Mouse (Mus musculus) ZHBTc4 (cell line): ENCODE data around the gene Rps15.

ENCODE experiments used
- DNase-seq: peaks from one replicate; pipeline ENCODE4 v3.0.0-alpha.2; 2011; ENCODE audit warnings: low read depth, low spot score

Gene Rps15

GRCm38 (mm10) chr10:80315315-80315714, 23.1 kb downstream of the Rps15 start:
- no peak for DNase-seq

- DNase-seq, result no peak
Measured at GRCm38 (mm10) chr10:80316359-80316781, 24.1 kb downstream of the Rps15 start.

- DNase-seq, result no peak
Measured at GRCm38 (mm10) chr10:80317011-80317410, 24.8 kb downstream of the Rps15 start.

- peak; percentile 96 for DNase-seq
Measured at GRCm38 (mm10) chr10:80320340-80320760, 28.1 kb downstream of the Rps15 start, which contains the start of gene 2310011J03Rik. 2310011J03Rik (minus strand) TSS chr10:80320537.

- no peak for DNase-seq
Measured at GRCm38 (mm10) chr10:80321014-80321669, 28.9 kb downstream of the Rps15 start.

GRCm38 (mm10) chr10:80321670-80322581, 29.7 kb downstream of the Rps15 start:
- no peak for DNase-seq

GRCm38 (mm10) chr10:80322811-80323211, 30.6 kb downstream of the Rps15 start:
- DNase-seq, result no peak

- DNase-seq, result peak; percentile 55
Measured at GRCm38 (mm10) chr10:80323261-80324119, 31.2 kb downstream of the Rps15 start.

- DNase-seq, result no peak
Measured at GRCm38 (mm10) chr10:80324120-80325037, 32.1 kb downstream of the Rps15 start.

GRCm38 (mm10) chr10:80325045-80325444, 32.8 kb downstream of the Rps15 start:
- no peak for DNase-seq

- DNase-seq, result peak; percentile 100
Measured at GRCm38 (mm10) chr10:80329273-80330081, 37.2 kb downstream of the Rps15 start, which contains the start of the genes Pcsk4 and Reep6. Pcsk4 (minus strand) TSS chr10:80329498. Reep6 (plus strand) TSS chr10:80329953.

- no peak for DNase-seq
Measured at GRCm38 (mm10) chr10:80330084-80330483, 37.8 kb downstream of the Rps15 start.

GRCm38 (mm10) chr10:80330888-80331287, 38.6 kb downstream of the Rps15 start:
- no peak for DNase-seq

- DNase-seq, result no peak
Measured at GRCm38 (mm10) chr10:80331636-80332524, 39.6 kb downstream of the Rps15 start.

GRCm38 (mm10) chr10:80332525-80332989, 40.3 kb downstream of the Rps15 start:
- DNase-seq, result no peak

- DNase-seq, result no peak
Measured at GRCm38 (mm10) chr10:80336263-80336662, 44.0 kb downstream of the Rps15 start.

- DNase-seq, result peak; percentile 90
Measured at GRCm38 (mm10) chr10:80339941-80340750, 47.9 kb downstream of the Rps15 start.

- no peak for DNase-seq
Measured at GRCm38 (mm10) chr10:80341026-80341425, 48.8 kb downstream of the Rps15 start.
